22 mouse cellular contexts compared by ENCODE assay signal in genomic region chr5:16489803-16490202, GRCm38 (mm10).
"Had no signal": no experiment of that assay in that cellular context is flagged by ENCODE, and none has a peak within 500 bp of the region (broad histone marks: within the 10 kb centered on the region; RNA-seq: fewer than 3 reads in every experiment).

No protein-coding gene starts in this region.

- ATAC-seq: forebrain, embryonic 13.5 days; forebrain, embryonic 14.5 days; forebrain, embryonic 15.5 days; forebrain, embryonic 16.5 days; forebrain, postnatal 0 days had no signal

- DNase-seq: cerebellum, adult 2 months; cerebellum, adult 8-10 months; cerebellum, adult 9-10 months; cerebellum, adult 9-11 months; cerebellum, postnatal 10 days; cerebellum, postnatal 14 days; cerebellum, postnatal 25 days; cerebellum, postnatal 36 days; embryo, embryonic 11 days; forebrain, postnatal 0 days; gastrocnemius, adult 2 months; gastrocnemius, postnatal 10 days; gastrocnemius, postnatal 14 days; gastrocnemius, postnatal 25 days; gastrocnemius, postnatal 36 days; heart, adult 11 months; heart, adult 18-20 months; heart, adult 2 months had no signal
